Mouse (Mus musculus) thymus, postnatal 25 days (tissue): ENCODE results near the gene Cdc20b.
"Not testable (repeated sequence)": the region's sequence is repeated elsewhere in the genome, so short reads cannot be mapped to it uniquely, and the experiment has no call there.

Experiments
- DNase-seq: peaks from one replicate; pipeline ENCODE4 v3.0.0; 2022

Cdc20b gene

DNA sequence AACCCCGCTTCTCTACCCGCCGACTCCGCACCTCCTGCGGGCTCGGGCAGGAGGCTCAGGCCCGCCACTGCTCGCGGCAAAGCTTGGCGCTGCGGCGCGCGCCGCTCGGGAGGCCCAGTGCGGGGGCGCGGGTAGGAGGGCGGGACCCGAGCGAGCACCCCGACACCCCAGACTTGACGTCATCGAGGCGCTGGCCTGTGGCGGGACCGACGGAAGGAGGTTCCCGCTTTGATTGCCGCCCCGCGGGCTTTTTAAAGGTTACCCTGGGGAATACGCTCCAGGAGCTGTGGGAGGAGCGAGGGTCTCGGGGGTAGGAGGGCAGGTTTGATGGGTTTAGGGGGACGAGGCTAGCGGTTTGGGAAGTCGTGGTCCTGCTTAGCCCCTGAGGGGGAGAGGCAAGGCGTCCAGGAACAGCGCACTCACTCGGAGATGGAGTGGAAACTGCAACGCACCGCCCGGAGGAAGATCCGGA, at the start of gene Cdc20b:
Cdc20b (plus strand) TSS at position 162 of the 472 bp plus-strand sequence.
- peak; percentile 85 for DNase-seq

DNA sequence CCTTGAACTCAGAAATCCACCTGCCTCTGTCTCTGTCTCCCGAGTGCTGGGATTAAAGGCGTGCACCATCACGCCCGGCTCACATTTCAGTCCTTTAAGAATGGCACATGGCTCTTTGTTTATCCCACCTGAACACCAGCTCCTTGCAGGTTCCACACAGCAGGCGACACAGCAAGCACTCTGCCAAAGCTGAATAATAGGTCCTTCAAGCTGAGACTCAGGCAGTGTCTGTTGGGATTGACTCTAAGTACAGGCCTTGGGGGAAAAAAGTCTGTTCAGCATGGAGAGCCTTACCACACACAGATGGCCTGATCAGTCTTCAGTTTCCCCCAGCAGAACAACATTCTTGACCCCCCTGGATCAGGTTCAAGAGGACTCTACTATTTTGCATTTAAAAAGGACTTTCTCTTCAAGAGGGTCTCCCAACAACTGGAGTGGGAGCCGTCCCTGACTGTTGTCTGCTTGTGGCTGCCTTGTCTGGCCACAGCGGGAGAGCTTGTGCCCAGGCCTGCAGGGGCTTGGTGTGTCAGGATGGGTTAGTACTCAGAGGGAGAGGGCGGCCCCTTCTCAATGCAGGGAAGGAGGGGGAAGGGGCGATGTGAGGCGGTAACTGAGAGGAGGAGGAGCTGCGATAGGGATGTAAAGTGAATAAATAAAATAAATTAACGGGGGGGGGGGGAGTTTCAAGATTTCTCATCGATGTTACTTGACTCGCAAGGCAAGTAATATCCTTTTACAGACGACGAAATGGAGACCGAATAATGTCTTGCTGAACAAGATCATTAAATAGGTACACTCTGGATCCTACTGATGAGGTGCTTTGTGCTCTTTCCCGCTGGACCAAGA, 49.1 kb upstream of the Cdc20b start:
- DNase-seq: no peak

- no peak for DNase-seq
Observed at GRCm38 (mm10) chr13:112986451-112986950, 48.4 kb upstream of the Cdc20b start.

DNA sequence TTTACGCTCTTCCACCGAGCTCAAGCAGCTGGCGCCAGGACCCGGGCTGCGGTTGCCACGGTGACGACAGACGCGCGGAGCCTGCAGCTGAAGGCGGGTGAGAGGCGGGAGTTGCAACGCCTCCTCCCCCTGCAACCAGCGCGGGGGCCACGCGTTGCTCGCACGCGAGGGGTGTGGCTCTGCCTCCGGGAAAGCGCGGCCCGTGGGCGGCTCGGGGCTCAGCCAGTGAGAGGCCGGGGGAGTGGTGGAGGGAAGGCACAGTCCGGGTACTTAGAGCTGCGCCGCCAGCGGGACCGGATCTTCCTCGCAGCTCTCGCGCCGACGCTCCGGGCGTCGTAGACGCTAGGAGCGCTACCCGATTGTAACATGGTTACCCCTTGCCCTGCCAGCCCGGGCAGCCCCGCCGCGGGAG, 47.4 kb upstream of the Cdc20b start, which contains the start of gene Ccno:
Ccno (plus strand) TSS at position 271 of the 412 bp plus-strand sequence.
- peak; percentile 95 for DNase-seq

GRCm38 (mm10) chr13:112987991-112988390, 46.9 kb upstream of the Cdc20b start:
- DNase-seq: no peak

DNA sequence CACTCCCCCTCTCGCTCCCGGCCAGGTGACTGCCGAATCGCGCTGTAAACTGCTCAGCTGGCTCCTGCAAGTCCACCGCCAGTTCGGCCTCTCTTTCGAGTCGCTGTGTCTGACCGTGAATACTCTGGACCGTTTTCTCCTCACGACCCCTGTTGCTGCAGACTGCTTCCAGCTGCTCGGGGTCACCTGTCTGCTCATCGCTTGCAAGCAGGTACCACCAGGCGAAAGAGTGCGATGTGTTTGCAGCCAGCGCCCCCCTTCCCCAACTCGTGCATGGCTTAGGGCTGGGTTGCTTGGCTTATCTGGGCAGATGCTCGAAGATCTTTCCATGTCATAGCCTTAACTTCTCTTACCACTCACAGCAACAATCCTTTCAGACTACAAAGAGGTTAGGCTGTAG, 46.0 kb upstream of the Cdc20b start:
- no peak for DNase-seq

DNA sequence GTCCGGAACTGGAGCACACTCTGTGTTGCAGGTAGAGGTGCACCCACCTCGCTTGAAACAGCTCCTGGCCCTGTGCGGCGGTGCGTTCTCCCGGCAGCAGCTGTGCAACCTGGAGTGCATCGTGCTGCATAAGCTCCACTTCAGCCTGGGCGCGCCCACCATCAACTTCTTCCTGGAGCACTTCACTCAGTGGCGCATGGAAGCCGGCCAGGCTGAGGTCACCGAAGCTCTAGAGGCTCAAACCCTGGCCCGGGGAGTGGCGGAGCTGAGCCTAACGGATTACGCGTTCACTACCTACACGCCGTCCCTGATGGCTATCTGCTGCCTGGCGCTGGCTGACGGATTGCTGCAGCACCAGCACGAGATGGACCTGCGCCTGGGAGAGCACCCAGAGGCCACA, 45.4 kb upstream of the Cdc20b start:
- no peak for DNase-seq

DNA sequence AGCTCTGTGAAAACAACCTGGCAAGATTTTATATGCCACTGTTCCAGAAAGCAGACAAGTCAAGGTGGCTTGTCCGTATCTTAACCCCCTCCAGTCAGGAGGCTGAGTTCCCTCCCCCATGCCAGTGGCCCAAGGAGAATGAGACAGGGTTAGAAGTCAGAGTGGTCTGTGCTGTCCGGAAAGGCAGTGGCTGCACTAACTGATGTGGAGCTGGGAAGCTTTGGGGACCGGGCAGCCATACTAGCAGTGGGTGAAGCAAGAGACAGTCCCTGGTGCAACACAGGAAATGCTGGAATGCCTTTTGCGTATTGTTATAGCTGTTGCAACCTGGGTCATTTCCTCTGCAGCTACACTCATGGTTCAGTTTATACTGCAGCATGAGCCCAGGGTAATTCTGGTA, 44.6 kb upstream of the Cdc20b start:
- DNase-seq: no peak

GRCm38 (mm10) chr13:112993531-112994152, 41.3 kb upstream of the Cdc20b start, which contains the start of gene Mcidas:
Gene Mcidas (plus strand): TSS chr13:112993845.
- no peak for DNase-seq

- DNase-seq: peak; percentile 66
Observed at GRCm38 (mm10) chr13:112994191-112994590, 40.7 kb upstream of the Cdc20b start.

DNA sequence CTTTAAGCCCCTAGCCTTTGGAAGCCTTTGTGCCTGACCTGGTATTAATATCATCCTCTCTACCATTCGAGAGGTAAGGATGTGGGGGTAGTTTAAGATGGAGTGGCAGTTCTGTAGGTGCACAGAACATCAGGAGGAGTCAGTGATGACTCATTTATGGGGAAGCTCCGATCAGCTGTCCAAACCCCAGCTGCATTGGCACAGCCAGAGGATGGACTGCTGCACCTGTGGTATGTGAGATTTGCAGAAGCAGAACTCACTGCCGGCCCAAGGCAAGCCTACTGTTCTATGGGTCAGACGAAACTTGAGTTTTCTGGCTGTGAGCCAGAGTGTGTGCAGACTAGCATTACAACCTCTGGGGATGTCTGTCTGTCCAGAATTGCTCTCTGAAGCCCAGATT, 38.5 kb upstream of the Cdc20b start:
- DNase-seq: no peak

DNA sequence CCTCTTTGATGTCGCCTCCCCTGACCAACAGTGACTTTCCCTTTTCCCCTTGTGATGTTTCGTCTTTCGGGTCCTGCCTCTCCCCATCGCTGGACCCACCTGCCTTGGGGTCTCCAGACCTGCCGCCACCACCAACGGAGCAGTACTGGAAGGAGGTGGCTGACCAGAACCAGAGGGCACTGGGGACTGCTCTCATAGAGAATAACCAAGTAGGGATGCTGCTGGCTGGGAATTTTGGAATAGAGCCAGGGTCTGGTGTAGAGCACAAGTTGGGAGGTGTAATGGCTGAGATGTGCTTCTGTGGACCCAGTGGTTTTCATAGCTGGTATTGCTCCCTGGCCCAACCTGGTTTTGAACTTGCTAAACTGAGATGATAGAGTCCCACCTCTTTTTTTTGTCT, 37.5 kb upstream of the Cdc20b start:
- no peak for DNase-seq

DNA sequence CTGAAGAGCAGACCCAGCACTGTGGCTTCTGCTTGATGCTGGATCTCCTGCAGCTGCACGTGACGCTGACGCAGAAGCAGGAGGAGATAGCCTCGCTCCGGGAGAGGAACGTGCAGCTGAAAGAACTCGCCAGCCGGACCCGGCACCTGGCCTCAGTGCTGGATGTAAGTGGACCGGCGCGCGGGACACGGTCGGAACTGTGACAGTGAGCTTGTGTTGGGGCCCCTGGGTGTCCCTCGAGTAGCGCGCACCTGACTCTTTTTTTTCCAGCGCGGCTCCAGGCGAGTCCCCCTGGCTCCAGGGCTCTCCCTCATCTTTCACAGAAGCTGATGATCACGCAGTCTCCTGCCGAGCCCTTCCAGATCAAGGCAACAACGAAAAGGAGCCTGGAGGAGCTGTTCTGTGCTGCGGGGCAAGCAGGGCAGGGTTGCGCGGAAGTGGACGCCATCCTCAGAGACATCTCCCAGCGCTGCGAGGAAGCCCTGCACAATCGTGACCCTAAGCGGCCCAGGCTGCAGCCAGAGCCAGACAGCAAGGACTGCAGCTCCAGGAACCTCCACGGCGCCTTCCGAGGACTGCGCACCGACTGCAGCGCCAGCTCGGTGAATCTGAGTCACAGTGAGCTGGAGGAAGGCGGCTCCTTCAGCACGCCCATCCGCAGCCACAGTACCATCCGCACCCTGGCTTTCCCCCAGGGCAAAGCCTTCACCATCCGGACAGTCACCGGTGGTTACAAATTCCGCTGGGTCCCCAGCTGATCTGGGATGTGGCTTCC, 36.3 kb upstream of the Cdc20b start:
- DNase-seq: no peak

DNA sequence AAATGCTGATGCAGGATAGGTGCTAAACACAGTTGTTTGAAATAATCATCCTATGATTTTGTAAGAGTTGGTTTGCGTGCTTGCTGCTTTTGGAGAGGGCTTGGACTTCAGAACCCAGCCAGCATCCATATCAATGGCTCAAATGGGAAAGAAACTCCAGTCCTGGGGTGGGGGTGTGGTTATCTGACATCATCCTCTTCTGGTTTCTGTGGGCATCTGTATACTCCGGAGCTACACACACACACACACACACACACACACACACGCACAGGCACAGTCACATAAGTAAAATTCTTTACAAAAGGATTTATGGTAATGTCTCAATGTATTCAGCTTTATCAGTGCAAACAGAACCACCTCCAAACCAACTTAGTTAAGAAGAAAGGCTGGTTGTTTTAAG, 34.8 kb upstream of the Cdc20b start:
- DNase-seq: no peak

DNA sequence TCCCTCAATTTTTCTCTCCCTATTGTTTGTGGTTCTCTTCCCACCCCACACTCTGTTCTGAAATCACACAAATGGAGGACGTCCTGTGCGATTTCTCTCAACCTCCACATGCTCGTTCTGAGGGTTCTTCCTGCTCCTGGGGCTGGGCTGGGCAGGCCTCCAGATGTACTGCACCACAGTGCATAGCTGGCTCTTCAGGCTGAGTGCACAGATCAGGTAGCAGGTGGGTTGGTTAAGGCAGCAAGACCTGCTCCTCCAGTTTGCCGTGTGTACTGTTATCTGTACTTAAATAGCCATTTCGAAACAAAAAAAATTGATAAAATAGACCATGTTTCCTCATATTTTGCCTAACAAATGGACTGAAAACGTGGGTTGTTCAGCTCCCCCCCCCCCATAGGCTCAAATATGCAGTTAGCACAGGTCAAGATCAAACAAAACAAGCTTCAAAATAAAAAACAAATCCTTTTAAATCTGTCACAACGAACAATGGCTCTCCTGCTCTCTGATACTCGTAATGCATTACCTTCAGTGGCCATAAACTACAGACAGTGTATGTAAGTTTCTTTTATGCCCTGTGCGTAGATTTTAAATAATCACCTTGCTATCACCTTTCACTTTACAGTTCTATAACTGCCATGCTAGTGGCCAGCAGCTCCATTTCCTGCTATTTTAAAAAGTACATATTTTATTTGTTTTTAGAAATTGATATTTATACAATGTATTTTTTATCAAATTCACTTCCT, 34.2 kb upstream of the Cdc20b start:
- no peak for DNase-seq

DNA sequence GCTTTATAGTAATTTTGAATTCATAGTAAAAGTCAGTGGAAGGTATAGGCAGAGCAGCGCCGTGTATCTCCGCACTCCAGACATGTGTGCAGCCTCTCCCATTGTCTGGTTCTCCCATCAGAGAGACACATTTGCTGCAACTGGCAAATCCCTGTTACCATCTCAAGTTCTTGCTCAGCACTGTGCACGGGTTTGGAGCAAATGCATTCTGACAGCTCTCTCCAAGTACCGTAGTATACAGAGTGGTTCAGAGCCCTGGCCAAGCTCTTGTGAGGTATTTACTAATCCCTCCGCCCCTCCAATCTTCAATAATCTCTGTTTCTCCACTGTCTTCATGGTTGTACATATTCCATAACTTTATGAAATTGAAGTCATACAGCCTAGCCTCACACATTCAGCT, 22.2 kb upstream of the Cdc20b start:
- no peak for DNase-seq

DNA sequence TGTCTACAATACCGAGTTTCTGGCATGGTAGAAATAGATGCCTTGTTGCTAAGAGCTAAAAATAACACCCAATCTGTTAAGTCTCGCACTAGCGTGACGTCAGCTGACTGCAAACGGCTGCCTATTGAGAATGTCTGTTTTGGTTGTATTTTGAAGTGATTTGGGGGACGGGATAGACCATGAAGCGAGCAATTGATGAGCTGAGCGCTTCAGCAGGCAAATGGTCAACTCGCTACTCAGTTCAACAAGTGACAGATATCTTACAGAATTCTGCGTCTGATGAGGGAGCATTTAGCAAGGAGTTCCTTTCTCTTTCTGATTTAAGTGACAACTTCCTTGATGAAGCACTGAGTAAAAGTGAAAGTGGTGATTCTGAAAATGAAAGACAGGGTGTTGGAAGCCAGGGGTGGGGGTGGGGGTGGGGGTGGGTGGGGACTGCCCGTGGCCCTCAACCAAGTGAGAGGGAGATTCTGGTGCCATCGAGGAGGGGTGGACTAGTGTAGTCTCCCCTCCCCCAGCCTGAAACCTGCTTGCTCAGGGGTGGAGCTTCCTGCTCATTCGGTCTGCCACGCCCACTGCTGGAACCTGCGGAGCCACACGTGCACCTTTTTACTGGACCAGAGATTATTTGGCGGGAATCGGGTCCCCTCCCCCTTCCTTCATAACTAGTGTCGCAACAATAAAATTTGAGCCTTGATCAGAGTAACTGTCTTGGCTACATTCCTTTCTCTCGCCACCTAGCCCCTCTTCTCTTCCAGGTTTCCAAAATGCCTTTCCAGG, 21.5 kb upstream of the Cdc20b start:
- DNase-seq: not testable (repeated sequence)

GRCm38 (mm10) chr13:113021521-113021920, 13.4 kb upstream of the Cdc20b start:
- no peak for DNase-seq

GRCm38 (mm10) chr13:113022467-113022866, 12.4 kb upstream of the Cdc20b start:
- DNase-seq: no peak

- DNase-seq: peak; percentile 57
Observed at GRCm38 (mm10) chr13:113023274-113024143, 11.4 kb upstream of the Cdc20b start.

DNA sequence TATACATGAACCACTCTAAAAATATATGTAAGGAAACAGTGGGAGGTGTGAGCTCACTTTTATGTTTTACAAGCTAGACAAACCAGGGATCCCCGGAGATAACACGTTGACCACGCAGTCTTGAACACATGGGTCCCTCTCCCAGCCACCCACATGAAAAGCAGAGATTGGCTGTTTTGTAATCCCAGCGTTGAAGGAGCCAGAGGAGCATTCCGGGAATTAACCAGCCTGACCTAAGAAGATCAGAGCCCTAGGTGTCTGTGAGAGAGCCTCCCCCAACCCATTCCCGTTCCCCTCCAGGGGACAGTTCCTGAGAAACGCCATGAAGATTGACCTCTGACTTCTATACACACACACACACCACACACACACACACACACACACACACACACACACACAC, 3.6 kb upstream of the Cdc20b start:
- DNase-seq: peak; percentile 26
